Mouse (Mus musculus): ENCODE measurements around the gene Sun5. TPM values are rescaled to one million over a fixed set of nuclear protein-coding genes. Genes with fewer than 3 reads are reported as not detected.

Gene Sun5
- not detected in 2 replicates for polyA plus RNA-seq (2014; fragmentation: Nextera tagmentation; extraction: Ambion mirVana)

GRCm38 (mm10) chr2:153870984-153871383, at the start of gene Sun5:
Gene Sun5 (minus strand): TSS chr2:153871084.
- H3K27ac ChIP-seq (ENCODE audit: low read depth, low read length) = no peak within 1 kb of the TSS
- no peaks in the 10 kb centered on the region for H3K4me1 ChIP-seq (replicated peaks; ENCODE audit: control insufficient read depth, insufficient read depth, low read length)
- no peaks in the 10 kb centered on the region for H3K27me3 ChIP-seq (ENCODE audit: control insufficient read depth, insufficient read depth, low read length)
- DNase-seq (ENCODE audit: low spot score) = no peak
- no peaks in the 10 kb centered on the region for H3K36me3 ChIP-seq (ENCODE audit: control insufficient read depth, insufficient read depth, low read length)
- WGBS = 95% methylated on average over 4 of the region's 4 CpGs
- H3K4me2 ChIP-seq (replicated peaks; ENCODE audit: low read depth, low read length) = no peak within 1 kb of the TSS
- no peaks in the 10 kb centered on the region for H3K9me3 ChIP-seq (ENCODE audit: control insufficient read depth, low read length)
- ATAC-seq (ENCODE audit: low FRiP score) = no peak
- H3K9ac ChIP-seq (ENCODE audit: low read depth, low read length) = no peak within 1 kb of the TSS
- H3K4me3 ChIP-seq (ENCODE audit: low read depth, low read length) = no peak within 1 kb of the TSS

- no peak within 1 kb of the TSS for H3K9ac ChIP-seq (ENCODE audit: low read depth, low read length)
- no peak for DNase-seq (ENCODE audit: low spot score)
- H3K4me3 ChIP-seq (ENCODE audit: low read depth, low read length) = no peak within 1 kb of the TSS
- 66% methylated on average over 8 of the region's 8 CpGs for WGBS
- H3K36me3 ChIP-seq (ENCODE audit: control insufficient read depth, insufficient read depth, low read length) = no peaks in the 10 kb centered on the region
- ATAC-seq (ENCODE audit: low FRiP score) = no peak
- no peak within 1 kb of the TSS for H3K4me2 ChIP-seq (replicated peaks; ENCODE audit: low read depth, low read length)
- H3K27me3 ChIP-seq (ENCODE audit: control insufficient read depth, insufficient read depth, low read length) = no peaks in the 10 kb centered on the region
- no peaks in the 10 kb centered on the region for H3K9me3 ChIP-seq (ENCODE audit: control insufficient read depth, low read length)
- no peak within 1 kb of the TSS for H3K27ac ChIP-seq (ENCODE audit: low read depth, low read length)
- no peaks in the 10 kb centered on the region for H3K4me1 ChIP-seq (replicated peaks; ENCODE audit: control insufficient read depth, insufficient read depth, low read length)
Measured at GRCm38 (mm10) chr2:153917930-153918329, 47.0 kb upstream of the Sun5 start, which contains the start of gene Bpifb3. Gene Bpifb3 (plus strand): TSS chr2:153918230.

GRCm38 (mm10) chr2:153914151-153914550, 43.3 kb upstream of the Sun5 start:
- no peak for DNase-seq (ENCODE audit: low spot score)
- Histone ChIP-seq H3K9ac (ENCODE audit: low read depth, low read length) (no peak overlapping the region), H3K9me3 (ENCODE audit: control insufficient read depth, low read length) (no peaks in the 10 kb centered on the region), H3K4me3 (ENCODE audit: low read depth, low read length) (no peak overlapping the region), H3K36me3 (ENCODE audit: control insufficient read depth, insufficient read depth, low read length) (no peaks in the 10 kb centered on the region), H3K4me1 (replicated peaks; ENCODE audit: control insufficient read depth, insufficient read depth, low read length) (no peaks in the 10 kb centered on the region), H3K4me2 (replicated peaks; ENCODE audit: low read depth, low read length) (no peak overlapping the region), H3K27me3 (ENCODE audit: control insufficient read depth, insufficient read depth, low read length) (no peaks in the 10 kb centered on the region), H3K27ac (ENCODE audit: low read depth, low read length) (no peak overlapping the region)
- 72% methylated on average over 5 of the region's 5 CpGs for WGBS
- no peak for ATAC-seq (ENCODE audit: low FRiP score)

- Histone ChIP-seq H3K4me1 (replicated peaks; ENCODE audit: control insufficient read depth, insufficient read depth, low read length) (no peaks in the 10 kb centered on the region), H3K36me3 (ENCODE audit: control insufficient read depth, insufficient read depth, low read length) (no peaks in the 10 kb centered on the region), H3K4me2 (replicated peaks; ENCODE audit: low read depth, low read length) (no peak overlapping the region), H3K9me3 (ENCODE audit: control insufficient read depth, low read length) (no peaks in the 10 kb centered on the region), H3K27me3 (ENCODE audit: control insufficient read depth, insufficient read depth, low read length) (no peaks in the 10 kb centered on the region), H3K27ac (ENCODE audit: low read depth, low read length) (no peak overlapping the region), H3K4me3 (ENCODE audit: low read depth, low read length) (no peak overlapping the region), H3K9ac (ENCODE audit: low read depth, low read length) (no peak overlapping the region)
- DNase-seq (ENCODE audit: low spot score) = no peak
- 78% methylated on average over 4 of the region's 4 CpGs for WGBS
- ATAC-seq (ENCODE audit: low FRiP score) = no peak
Measured at GRCm38 (mm10) chr2:153906626-153907025, 35.7 kb upstream of the Sun5 start.

GRCm38 (mm10) chr2:153902726-153903125, 31.8 kb upstream of the Sun5 start:
- WGBS = 83% methylated on average over 6 of the region's 6 CpGs
- H3K4me2 ChIP-seq (replicated peaks; ENCODE audit: low read depth, low read length) = no peak overlapping the region

GRCm38 (mm10) chr2:153900088-153900487, 29.2 kb upstream of the Sun5 start, which contains the start of gene Bpifb6:
Gene Bpifb6 (plus strand): TSS chr2:153900388.
- ATAC-seq (ENCODE audit: low FRiP score) = no peak
- Histone ChIP-seq H3K4me1 (replicated peaks; ENCODE audit: control insufficient read depth, insufficient read depth, low read length) (no peaks in the 10 kb centered on the region), H3K4me2 (replicated peaks; ENCODE audit: low read depth, low read length) (no peak within 1 kb of the TSS), H3K4me3 (ENCODE audit: low read depth, low read length) (no peak within 1 kb of the TSS), H3K27ac (ENCODE audit: low read depth, low read length) (no peak within 1 kb of the TSS), H3K9ac (ENCODE audit: low read depth, low read length) (no peak within 1 kb of the TSS), H3K36me3 (ENCODE audit: control insufficient read depth, insufficient read depth, low read length) (no peaks in the 10 kb centered on the region), H3K9me3 (ENCODE audit: control insufficient read depth, low read length) (no peaks in the 10 kb centered on the region), H3K27me3 (ENCODE audit: control insufficient read depth, insufficient read depth, low read length) (no peaks in the 10 kb centered on the region)
- DNase-seq (ENCODE audit: low spot score) = no peak
- 85% methylated on average over 4 of the region's 4 CpGs for WGBS

More at GRCm38 (mm10) chr2:153902726-153903125, 31.8 kb upstream of the Sun5 start:
- DNase-seq (ENCODE audit: low spot score) = no peak
- Histone ChIP-seq H3K36me3 (ENCODE audit: control insufficient read depth, insufficient read depth, low read length) (no peaks in the 10 kb centered on the region), H3K9me3 (ENCODE audit: control insufficient read depth, low read length) (no peaks in the 10 kb centered on the region), H3K4me1 (replicated peaks; ENCODE audit: control insufficient read depth, insufficient read depth, low read length) (no peaks in the 10 kb centered on the region), H3K4me3 (ENCODE audit: low read depth, low read length) (no peak overlapping the region), H3K9ac (ENCODE audit: low read depth, low read length) (no peak overlapping the region), H3K27ac (ENCODE audit: low read depth, low read length) (no peak overlapping the region), H3K27me3 (ENCODE audit: control insufficient read depth, insufficient read depth, low read length) (no peaks in the 10 kb centered on the region)
- no peak for ATAC-seq (ENCODE audit: low FRiP score)

- Histone ChIP-seq H3K4me2 (replicated peaks; ENCODE audit: low read depth, low read length) (no peak overlapping the region), H3K9me3 (ENCODE audit: control insufficient read depth, low read length) (no peaks in the 10 kb centered on the region), H3K36me3 (ENCODE audit: control insufficient read depth, insufficient read depth, low read length) (no peaks in the 10 kb centered on the region), H3K4me3 (ENCODE audit: low read depth, low read length) (no peak overlapping the region), H3K27me3 (ENCODE audit: control insufficient read depth, insufficient read depth, low read length) (no peaks in the 10 kb centered on the region), H3K27ac (ENCODE audit: low read depth, low read length) (no peak overlapping the region), H3K9ac (ENCODE audit: low read depth, low read length) (no peak overlapping the region), H3K4me1 (replicated peaks; ENCODE audit: control insufficient read depth, insufficient read depth, low read length) (no peaks in the 10 kb centered on the region)
- ATAC-seq (ENCODE audit: low FRiP score) (no peak), DNase-seq (ENCODE audit: low spot score) (no peak)
- WGBS = 85% methylated on average over 5 of the region's 5 CpGs
Measured at GRCm38 (mm10) chr2:153899111-153899510, 28.2 kb upstream of the Sun5 start.

- Histone ChIP-seq H3K36me3 (ENCODE audit: control insufficient read depth, insufficient read depth, low read length) (no peaks in the 10 kb centered on the region), H3K27ac (ENCODE audit: low read depth, low read length) (no peak within 1 kb of the TSS), H3K9me3 (ENCODE audit: control insufficient read depth, low read length) (no peaks in the 10 kb centered on the region), H3K9ac (ENCODE audit: low read depth, low read length) (no peak within 1 kb of the TSS), H3K4me1 (replicated peaks; ENCODE audit: control insufficient read depth, insufficient read depth, low read length) (no peaks in the 10 kb centered on the region), H3K27me3 (ENCODE audit: control insufficient read depth, insufficient read depth, low read length) (no peaks in the 10 kb centered on the region), H3K4me3 (ENCODE audit: low read depth, low read length) (no peak within 1 kb of the TSS), H3K4me2 (replicated peaks; ENCODE audit: low read depth, low read length) (no peak within 1 kb of the TSS)
- DNase-seq (ENCODE audit: low spot score) = no peak
- WGBS = 82% methylated on average over 9 of the region's 9 CpGs
- no peak for ATAC-seq (ENCODE audit: low FRiP score)
Measured at GRCm38 (mm10) chr2:153874745-153875144, 3.9 kb upstream of the Sun5 start, which contains the start of gene Bpifb2. Gene Bpifb2 (plus strand): TSS chr2:153875045.

- Histone ChIP-seq H3K4me2 (replicated peaks; ENCODE audit: low read depth, low read length) (no peak overlapping the region), H3K27me3 (ENCODE audit: control insufficient read depth, insufficient read depth, low read length) (no peaks in the 10 kb centered on the region), H3K27ac (ENCODE audit: low read depth, low read length) (no peak overlapping the region), H3K9ac (ENCODE audit: low read depth, low read length) (no peak overlapping the region), H3K36me3 (ENCODE audit: control insufficient read depth, insufficient read depth, low read length) (no peaks in the 10 kb centered on the region), H3K9me3 (ENCODE audit: control insufficient read depth, low read length) (no peaks in the 10 kb centered on the region), H3K4me3 (ENCODE audit: low read depth, low read length) (no peak overlapping the region), H3K4me1 (replicated peaks; ENCODE audit: control insufficient read depth, insufficient read depth, low read length) (no peaks in the 10 kb centered on the region)
- WGBS = 87% methylated on average over 3 of the region's 3 CpGs
- DNase-seq (ENCODE audit: low spot score) = no peak
- no peak for ATAC-seq (ENCODE audit: low FRiP score)
Measured at GRCm38 (mm10) chr2:153861960-153862359, 8.9 kb downstream of the Sun5 start.
